Mouse (Mus musculus) thymus, adult 2 months (tissue): ENCODE results near the gene Irgq.

Source experiments
- CTCF ChIP-seq: fragments of 200-500 bp; IDR thresholded peaks from 2 replicates; pipeline ENCODE4 v1.5.1; 2012; ENCODE audit warnings: mild to moderate bottlenecking, control low read depth, low read length, moderate library complexity, borderline replicate concordance; ENCODE audit not compliant: control insufficient read depth, poor library complexity, insufficient read depth; ENCODE audit errors: extremely low read depth
- POLR2A ChIP-seq: fragments of 200-500 bp; IDR thresholded peaks from 2 replicates; pipeline ENCODE4 v1.6.1; 2012; ENCODE audit warnings: mild to moderate bottlenecking, low read length, control low read depth, moderate library complexity; ENCODE audit not compliant: control insufficient read depth, poor library complexity, insufficient read depth; ENCODE audit errors: extremely low read depth

GRCm38 (mm10) chr7:24568512-24568911 is 38.0 kb downstream of the Irgq start:
- TF ChIP-seq CTCF (no peak), POLR2A (no peak)
